Mouse (Mus musculus): ENCODE data around the gene Asprv1.

The Asprv1 gene

GRCm38 (mm10) chr6:86615301-86615700, 12.7 kb upstream of the Asprv1 start:
- no peak for DNase-seq (ENCODE audit: low spot score in 2 of 2)

GRCm38 (mm10) chr6:86623201-86623600, 4.8 kb upstream of the Asprv1 start:
- no peak for DNase-seq (ENCODE audit: low spot score in 2 of 2)

- DNase-seq (ENCODE audit: low spot score in 2 of 2) = no peak
Observed at GRCm38 (mm10) chr6:86624074-86625030, 3.6 kb upstream of the Asprv1 start.

DNA sequence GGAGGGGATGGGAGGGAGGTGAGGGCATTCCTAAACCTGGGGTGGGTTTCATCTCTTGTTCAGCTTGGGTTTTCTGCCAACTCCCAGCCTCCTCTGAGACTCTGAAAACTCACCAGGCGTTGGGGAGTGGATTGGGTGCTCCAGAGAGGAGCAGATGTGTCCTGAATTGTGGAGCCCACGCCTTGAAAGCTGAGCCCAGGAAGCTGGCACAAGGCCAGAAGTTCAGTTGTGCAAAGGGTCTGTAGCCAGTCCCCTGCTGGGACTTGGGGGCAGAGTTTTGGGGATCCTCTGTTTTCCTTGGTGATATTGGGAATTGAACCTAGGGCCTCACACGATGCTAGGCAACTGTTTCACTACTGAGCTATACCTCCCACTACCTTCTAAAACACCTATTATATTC, 2.2 kb downstream of the Asprv1 start:
- DNase-seq (ENCODE audit: low spot score in 2 of 2) = no peak

DNA sequence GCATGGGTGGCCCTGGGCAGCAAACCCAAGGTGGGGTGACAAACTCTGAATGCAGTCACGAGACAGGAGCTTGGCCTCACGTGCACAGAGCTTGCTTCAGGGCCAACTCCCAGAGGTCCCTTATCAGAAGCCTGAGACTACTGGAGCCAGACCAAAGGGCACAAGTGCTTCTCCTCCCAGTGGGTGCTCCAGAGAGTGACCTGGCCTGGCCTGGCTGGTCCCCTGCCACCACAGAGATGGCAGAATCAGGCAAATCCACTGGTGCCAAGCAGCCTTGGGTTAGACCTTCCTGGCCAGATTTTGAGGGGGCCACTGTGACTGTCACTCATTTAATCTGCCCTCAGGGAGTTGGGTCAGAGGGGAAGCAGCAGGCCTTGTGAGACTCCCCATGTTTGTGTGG, 8.5 kb downstream of the Asprv1 start:
- peak; percentile 54 to 68 for DNase-seq (ENCODE audit: low spot score in 2 of 2)

DNA sequence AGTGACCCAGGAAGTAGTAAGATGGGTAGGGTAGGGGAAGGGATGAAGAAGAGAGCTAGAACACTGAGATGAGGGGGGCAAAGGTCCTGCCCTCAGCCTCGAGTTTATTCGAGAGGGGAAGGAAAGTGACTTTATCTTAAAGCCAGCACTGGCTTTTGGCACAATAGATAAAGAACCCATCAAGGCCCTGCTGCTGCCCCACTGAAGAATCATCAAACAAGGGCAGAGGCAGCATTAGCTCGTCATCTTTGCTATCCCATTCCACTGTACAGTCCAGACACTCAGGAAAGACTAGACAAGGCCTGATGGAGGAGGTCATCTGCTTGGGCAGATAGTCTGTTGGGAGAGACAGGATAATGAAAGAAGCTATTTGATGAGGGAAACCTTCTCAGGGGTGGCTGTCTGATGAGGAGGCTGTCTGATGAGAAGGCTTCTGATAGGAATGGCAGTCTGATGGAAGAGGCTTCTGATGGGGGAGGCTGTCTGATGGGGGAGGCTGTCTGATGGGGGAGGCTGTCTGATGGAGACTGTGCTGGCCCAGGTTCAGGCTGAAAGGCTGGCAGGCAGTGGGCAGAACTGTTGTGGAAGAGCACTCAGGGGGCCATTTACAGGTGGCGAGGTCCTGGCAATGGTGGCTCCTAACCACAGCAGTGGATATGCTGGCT, 9.3 kb downstream of the Asprv1 start:
- DNase-seq (ENCODE audit: low spot score in 2 of 2) = peak; percentile 55 to 63

DNA sequence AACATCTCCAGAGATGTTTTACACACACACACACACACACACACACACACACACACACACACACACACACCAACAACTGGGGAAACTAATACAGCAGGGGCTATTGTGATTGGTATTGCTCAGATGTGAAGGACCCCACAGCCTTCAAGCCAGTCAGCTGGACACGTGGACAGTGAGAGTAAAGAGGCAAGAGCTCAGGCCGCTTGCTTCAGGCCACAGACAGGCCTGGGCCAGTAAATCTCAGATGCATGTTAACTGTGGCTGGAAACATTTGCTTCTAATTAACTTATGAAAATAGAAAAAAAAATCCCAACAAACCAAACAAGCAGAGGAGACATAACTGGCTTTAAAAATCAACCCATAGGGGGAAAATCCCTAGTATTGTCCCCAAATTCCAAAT, 9.9 kb downstream of the Asprv1 start:
- no peak for DNase-seq (ENCODE audit: low spot score in 2 of 2)

- no peak for DNase-seq (ENCODE audit: low spot score in 2 of 2)
Observed at GRCm38 (mm10) chr6:86638434-86638833, 10.5 kb downstream of the Asprv1 start.

GRCm38 (mm10) chr6:86639180-86640160, 11.5 kb downstream of the Asprv1 start:
- peak; percentile 72 to 78 for DNase-seq (ENCODE audit: low spot score in 2 of 2)

GRCm38 (mm10) chr6:86640161-86640560, 12.2 kb downstream of the Asprv1 start:
- peak in 1 of 2 experiments; percentile 60 for DNase-seq (ENCODE audit: low spot score in 2 of 2)

GRCm38 (mm10) chr6:86640776-86641175, 12.8 kb downstream of the Asprv1 start:
- peak in 1 of 2 experiments; percentile 47 for DNase-seq (ENCODE audit: low spot score in 2 of 2)

DNA sequence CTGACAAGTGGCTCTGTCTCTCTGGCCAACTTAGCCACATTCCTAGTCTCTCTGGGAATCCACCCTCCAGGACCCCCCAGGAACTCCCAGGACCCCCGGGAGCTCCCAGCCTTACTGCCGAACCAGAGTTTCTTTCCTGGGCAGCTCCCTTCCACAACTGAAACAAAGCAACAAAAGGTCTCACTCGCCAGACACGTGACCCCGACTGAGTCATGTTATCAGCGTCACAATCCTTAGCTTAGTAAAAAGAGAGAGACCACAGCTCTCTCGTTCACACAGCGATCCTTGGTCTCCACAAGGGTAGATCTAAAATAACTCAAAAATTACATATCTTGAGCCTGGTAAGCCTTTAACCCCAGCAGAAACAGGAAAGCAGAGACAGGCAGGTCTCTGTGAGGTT, 13.8 kb downstream of the Asprv1 start:
- DNase-seq (ENCODE audit: low spot score in 2 of 2) = no peak

- DNase-seq (ENCODE audit: low spot score in 2 of 2) = no peak
Observed at GRCm38 (mm10) chr6:86644775-86645400, 16.9 kb downstream of the Asprv1 start.

DNA sequence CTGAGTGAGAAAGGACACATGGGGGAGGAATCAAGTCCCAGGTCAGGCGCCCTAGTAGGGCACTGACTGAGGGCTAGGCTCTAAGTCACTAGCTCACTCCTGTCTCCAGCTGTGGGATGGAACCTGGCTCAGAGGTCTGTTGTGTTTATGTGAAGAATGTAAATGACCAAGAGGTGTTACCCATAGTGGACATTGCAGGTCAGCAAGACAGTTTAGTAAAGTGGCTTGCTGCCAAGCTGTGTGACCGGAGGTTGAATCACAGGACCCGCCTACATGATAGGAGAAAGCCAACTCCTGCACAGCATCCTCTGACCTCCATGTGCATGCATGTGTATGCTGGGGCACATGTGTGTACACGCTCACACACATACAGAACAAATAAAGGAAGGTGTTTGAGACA, 17.6 kb downstream of the Asprv1 start:
- no peak for DNase-seq (ENCODE audit: low spot score in 2 of 2)

GRCm38 (mm10) chr6:86646143-86646542, 18.2 kb downstream of the Asprv1 start:
- DNase-seq (ENCODE audit: low spot score in 2 of 2) = no peak

DNA sequence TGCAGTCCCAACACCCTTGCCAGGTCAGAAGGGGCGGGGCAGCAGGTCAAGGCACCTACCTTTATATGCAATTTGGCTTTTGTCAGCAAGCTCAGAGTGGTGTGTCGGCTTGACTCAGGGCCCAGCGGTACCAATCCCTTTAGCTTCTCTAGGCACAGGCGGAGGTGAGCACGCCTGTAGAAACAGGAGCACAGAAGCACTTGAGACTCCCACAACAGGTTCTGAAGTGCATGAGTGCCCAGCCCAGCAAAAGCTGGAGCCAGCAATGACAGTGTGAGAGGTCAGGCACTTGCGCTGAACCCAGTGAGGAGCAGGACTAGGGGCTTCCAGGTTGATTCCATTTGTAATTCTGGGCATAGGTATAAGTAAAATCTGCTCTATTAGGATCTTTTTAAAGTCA, 25.1 kb downstream of the Asprv1 start:
- no peak for DNase-seq (ENCODE audit: low spot score in 2 of 2)

DNA sequence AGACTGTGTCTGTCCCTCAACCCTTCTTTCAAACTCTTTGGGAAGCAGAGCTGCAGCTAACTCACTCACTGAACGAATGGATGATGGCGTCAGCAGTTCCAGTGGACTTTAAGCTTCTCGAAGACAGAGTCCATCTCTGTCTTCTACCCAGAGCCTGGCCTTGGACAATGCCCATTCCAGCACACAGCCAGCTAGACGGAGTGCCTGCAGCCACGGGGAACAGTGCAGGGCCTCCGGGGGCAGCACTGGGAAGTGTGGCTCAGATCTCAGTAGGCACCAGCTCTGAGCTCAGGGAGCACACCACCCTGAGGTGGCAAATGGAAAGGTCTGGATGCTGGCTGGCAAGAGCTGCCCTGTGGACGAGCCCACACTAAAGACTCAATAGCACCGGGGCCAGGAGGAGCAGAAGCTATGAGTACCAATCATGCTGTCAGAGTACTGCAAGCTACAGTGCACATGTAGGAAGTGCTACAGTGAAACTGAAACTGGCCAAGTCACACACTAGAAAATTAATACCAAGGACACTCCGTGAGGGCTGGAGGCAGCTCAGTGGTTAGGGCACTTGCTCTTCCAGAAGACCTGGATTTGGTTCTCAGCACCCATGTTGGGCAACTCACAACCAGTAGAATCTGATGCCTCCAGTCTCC, 26.4 kb downstream of the Asprv1 start:
- no peak for DNase-seq (ENCODE audit: low spot score in 2 of 2)

- DNase-seq (ENCODE audit: low spot score in 2 of 2) = no peak
Observed at GRCm38 (mm10) chr6:86658501-86658900, 30.5 kb downstream of the Asprv1 start.

GRCm38 (mm10) chr6:86660161-86660877, 32.4 kb downstream of the Asprv1 start:
- DNase-seq (ENCODE audit: low spot score in 2 of 2) = peak; percentile 37 to 72

GRCm38 (mm10) chr6:86665076-86665475, 37.1 kb downstream of the Asprv1 start:
- DNase-seq (ENCODE audit: low spot score in 2 of 2) = no peak
